Mouse (Mus musculus) spleen, adult 12 weeks (tissue): ENCODE measurements around the gene Mrpl22.
"Not testable (repeated sequence)": the region's sequence is repeated elsewhere in the genome, so short reads cannot be mapped to it uniquely, and the experiment has no call there.

ENCODE experiments used
- DNase-seq: peaks from one replicate; pipeline ENCODE4 v3.0.0; 2022; ENCODE audit warnings: low spot score

Mrpl22 gene

GRCm38 (mm10) chr11:58228021-58228420 is 56.6 kb downstream of the Mrpl22 start:
- not testable (repeated sequence) for DNase-seq
